Mouse (Mus musculus) kidney, adult 2 months (tissue): ENCODE data around the gene Sept10. TPM values are rescaled to one million over a fixed set of nuclear protein-coding genes. Genes with fewer than 3 reads are reported as not detected.

Source experiments
- DNase-seq: peaks from one replicate; pipeline ENCODE4 v3.0.0; 2021
- H3K27ac ChIP-seq: fragments of 200-500 bp; 2 replicates; pipeline ENCODE4 v1.5.1; 2012; ENCODE audit warnings: low read depth, low read length, control low read depth, inconsistent platforms; ENCODE audit not compliant: insufficient read depth
- H3K27me3 ChIP-seq: fragments of 200-500 bp; replicated peaks from 2 replicates; pipeline ENCODE4 v1.6.1; 2012; ENCODE audit warnings: mild to moderate bottlenecking, moderate library complexity, low read length, inconsistent platforms; ENCODE audit not compliant: control insufficient read depth, insufficient read depth
- H3K36me3 ChIP-seq: fragments of 200-500 bp; 2 replicates; pipeline ENCODE4 v1.6.1; 2012; ENCODE audit warnings: mild to moderate bottlenecking, moderate library complexity, low read length, inconsistent platforms; ENCODE audit not compliant: control insufficient read depth, insufficient read depth
- H3K4me1 ChIP-seq: fragments of 200-500 bp; 2 replicates; pipeline ENCODE4 v1.6.1; 2011; ENCODE audit warnings: low read length; ENCODE audit not compliant: control insufficient read depth, insufficient read depth
- H3K4me3 ChIP-seq: fragments of 200-500 bp; 2 replicates; pipeline ENCODE4 v1.5.1; 2011; ENCODE audit warnings: mild to moderate bottlenecking, low read depth, low read length, control low read depth; ENCODE audit not compliant: insufficient read depth
- CTCF ChIP-seq: fragments of 200-500 bp; conservative IDR thresholded peaks from 2 replicates; pipeline ENCODE4 v1.5.1; 2011; ENCODE audit warnings: low read depth, mild to moderate bottlenecking, control low read depth, low read length, moderate library complexity, mixed read lengths; ENCODE audit not compliant: insufficient read depth, insufficient read length
- POLR2A ChIP-seq: fragments of 200-500 bp; IDR thresholded peaks from one replicate; pipeline ENCODE4 v1.6.1; 2011; ENCODE audit warnings: low read depth, low read length, control low read depth
- WGBS: fragments of 180-500 bp; shearing (Covaris S2); methylation state at CpG from one replicate; pipeline ENCODE4 v1.1.7; 2018; 5-methylcytosine and 5-hydroxymethylcytosine counted together
- polyA plus RNA-seq: library from polyadenylated mRNA; depleted of rRNA; stranded (reverse); fragments of >200 nt; gene quantifications from 2 replicates; pipeline ENCODE4 v1.2.3, GENCODE M21; 2012

Gene Sept10
- polyA plus RNA-seq, 1 experiment, result 9.1 TPM

DNA sequence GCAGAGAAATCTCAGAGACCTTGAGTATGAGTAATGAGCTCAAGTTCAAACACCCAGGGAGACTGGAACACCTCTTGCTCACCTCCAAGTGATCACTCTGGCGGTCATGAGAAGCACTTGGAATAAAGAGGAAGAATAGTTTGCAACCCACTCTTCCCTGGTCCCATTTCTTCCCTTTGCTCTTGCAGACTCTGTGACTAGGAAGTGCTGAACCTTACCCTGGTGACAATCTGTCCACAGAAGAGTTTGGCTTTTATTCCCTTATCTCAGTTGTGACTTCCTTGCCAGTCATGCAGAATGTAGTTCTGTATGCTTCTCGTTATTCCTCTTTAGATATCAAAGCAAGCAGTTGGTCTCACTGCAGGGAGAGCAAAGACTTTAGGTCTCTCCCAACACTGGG is 30.3 kb upstream of the Sept10 start:
- 75% methylated on average over 2 of the region's 2 CpGs for WGBS
- no peaks in the 10 kb centered on the region for H3K4me1 ChIP-seq
- TF ChIP-seq CTCF (no peak), POLR2A (no peak)

DNA sequence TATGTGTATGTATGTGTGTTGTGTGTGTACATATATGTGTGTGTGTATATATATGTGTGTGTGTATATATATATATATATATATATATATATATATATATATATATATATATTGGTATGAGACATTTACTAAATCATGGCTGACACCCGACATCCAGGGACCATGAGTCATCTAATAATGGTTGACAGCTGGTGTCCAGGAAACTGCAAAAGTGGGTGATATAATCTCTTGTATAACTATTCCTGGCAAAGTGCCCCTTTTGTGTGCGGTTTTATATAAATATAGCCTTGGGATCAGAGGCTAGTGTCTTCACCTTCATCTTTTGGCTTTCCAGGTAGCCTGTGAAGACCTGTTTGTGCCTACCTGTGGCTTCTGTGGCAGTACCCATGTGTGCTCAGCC is 29.0 kb upstream of the Sept10 start:
- H3K27me3 ChIP-seq, result no peaks in the 10 kb centered on the region
- DNase-seq, result no peak
- no peaks in the 10 kb centered on the region for H3K36me3 ChIP-seq
- no peak overlapping the region for H3K27ac ChIP-seq
- H3K4me1 ChIP-seq, result no peaks in the 10 kb centered on the region
- WGBS, result 73% methylated on average over 2 of the region's 2 CpGs
- TF ChIP-seq CTCF (no peak), POLR2A (no peak)
- no peak overlapping the region for H3K4me3 ChIP-seq

More for the DNA sequence above, 30.3 kb upstream of the Sept10 start:
- DNase-seq, result no peak
- H3K36me3 ChIP-seq, result no peaks in the 10 kb centered on the region
- H3K27me3 ChIP-seq, result no peaks in the 10 kb centered on the region
- no peak overlapping the region for H3K27ac ChIP-seq
- H3K4me3 ChIP-seq, result no peak overlapping the region

DNA sequence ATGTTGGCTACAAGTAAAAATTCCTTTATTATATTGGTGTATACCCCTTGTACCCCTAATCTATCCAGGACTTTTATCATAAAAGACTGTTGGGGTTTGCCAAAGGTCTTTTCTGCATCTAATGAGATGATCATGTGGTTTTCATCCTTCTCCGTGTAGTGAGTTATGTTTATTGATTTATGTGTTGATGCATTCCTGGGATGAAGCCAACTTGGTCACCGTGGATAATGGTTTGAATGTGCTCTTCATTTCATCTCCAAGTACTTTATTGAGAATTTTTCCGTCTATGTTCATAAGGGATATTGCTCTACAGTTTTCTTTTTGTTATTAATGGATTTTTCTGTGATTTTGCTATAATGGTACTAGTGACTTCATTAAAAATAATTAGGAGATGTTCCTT is 27.9 kb upstream of the Sept10 start:
- 73% methylated on average over 3 of the region's 3 CpGs for WGBS
- TF ChIP-seq POLR2A (no peak), CTCF (no peak)

DNA sequence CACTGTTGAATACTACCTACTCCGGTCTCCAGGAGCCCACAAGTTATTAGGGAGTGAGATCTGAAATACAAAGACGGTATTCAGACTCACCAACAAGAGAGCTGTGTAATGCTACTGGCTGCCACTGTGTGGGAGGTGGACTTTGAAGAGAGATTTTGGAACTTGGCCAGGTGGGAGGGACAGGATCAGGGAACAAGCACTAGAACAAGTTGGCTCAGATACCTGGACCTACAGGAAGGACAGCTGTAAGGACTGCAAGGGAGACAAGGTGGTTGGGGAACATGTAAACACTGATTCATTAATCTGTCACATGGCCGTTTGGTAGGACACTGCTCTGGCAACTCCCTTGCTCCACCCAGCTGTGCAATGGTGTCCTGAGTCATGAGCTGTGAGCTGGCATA is 19.5 kb upstream of the Sept10 start:
- TF ChIP-seq POLR2A (no peak), CTCF (0 out of 2 replicates have a peak, but pooled peaks have one; percentile 9)
- H3K27ac ChIP-seq, result no peak overlapping the region
- DNase-seq, result peak; percentile 82
- H3K36me3 ChIP-seq, result no peaks in the 10 kb centered on the region
- no peak overlapping the region for H3K4me3 ChIP-seq
- H3K27me3 ChIP-seq, result no peaks in the 10 kb centered on the region
- WGBS, result 34% methylated on average over 3 of the region's 3 CpGs
- 0 out of 2 replicates have a peak, but pooled peaks cover 2% of the 10 kb centered on the region for H3K4me1 ChIP-seq

More for the DNA sequence above, 27.9 kb upstream of the Sept10 start:
- no peaks in the 10 kb centered on the region for H3K27me3 ChIP-seq
- H3K36me3 ChIP-seq, result no peaks in the 10 kb centered on the region
- no peak for DNase-seq
- H3K4me3 ChIP-seq, result no peak overlapping the region
- H3K27ac ChIP-seq, result no peak overlapping the region
- no peaks in the 10 kb centered on the region for H3K4me1 ChIP-seq

DNA sequence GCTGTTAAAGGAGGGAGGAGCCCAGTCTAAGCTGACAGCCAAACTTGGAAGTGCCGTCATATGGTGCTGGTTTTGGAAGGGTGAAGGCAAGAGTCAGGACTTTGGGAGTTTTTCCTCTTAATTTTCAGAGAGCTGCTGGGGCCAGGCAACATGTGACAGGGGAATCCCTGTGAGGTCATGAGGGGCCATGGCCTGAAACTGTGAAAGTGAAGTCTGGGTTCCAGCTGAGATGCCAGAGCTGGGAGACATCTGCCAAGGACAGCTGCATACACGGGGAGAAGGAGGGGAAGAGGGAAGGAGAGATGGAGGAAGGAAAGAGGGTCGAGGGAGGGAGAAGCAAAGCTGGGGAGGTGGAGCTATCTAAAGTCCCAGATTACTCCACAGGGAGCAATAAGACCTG is 16.1 kb upstream of the Sept10 start:
- TF ChIP-seq CTCF (no peak), POLR2A (no peak)
- Histone ChIP-seq H3K27ac (no peak overlapping the region), H3K4me3 (no peak overlapping the region), H3K4me1 (0 out of 2 replicates have a peak, but pooled peaks cover 2% of the 10 kb centered on the region), H3K27me3 (no peaks in the 10 kb centered on the region), H3K36me3 (no peaks in the 10 kb centered on the region)
- WGBS, result 47% methylated on average over 3 of the region's 3 CpGs
- DNase-seq, result no peak

DNA sequence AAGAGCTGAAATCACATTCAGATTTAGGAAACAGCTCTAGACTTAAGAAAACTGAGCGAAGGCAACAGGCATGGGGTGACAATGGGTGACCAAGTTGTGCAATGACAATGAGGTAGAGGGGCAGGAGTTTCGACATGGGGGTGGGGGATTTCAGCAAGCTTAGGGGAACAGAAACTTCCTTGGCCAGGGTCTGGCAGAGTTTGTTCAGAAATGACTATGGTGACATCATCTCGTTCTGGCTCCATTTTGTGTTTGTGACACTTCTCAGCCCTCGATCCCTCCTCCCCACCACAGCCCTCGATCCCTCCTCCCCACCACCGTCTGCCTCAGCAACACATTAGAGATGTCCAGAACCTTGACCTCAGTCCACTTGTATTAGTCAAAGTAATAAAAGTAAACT is 14.8 kb upstream of the Sept10 start:
- DNase-seq, result no peak
- WGBS, result 84% methylated on average over 6 of the region's 6 CpGs
- H3K4me3 ChIP-seq, result no peak overlapping the region
- no peak overlapping the region for H3K27ac ChIP-seq
- H3K4me1 ChIP-seq, result 0 out of 2 replicates have a peak, but pooled peaks cover 2% of the 10 kb centered on the region
- no peaks in the 10 kb centered on the region for H3K36me3 ChIP-seq
- H3K27me3 ChIP-seq, result no peaks in the 10 kb centered on the region
- no peak for TF ChIP-seq POLR2A
- no peak for TF ChIP-seq CTCF

DNA sequence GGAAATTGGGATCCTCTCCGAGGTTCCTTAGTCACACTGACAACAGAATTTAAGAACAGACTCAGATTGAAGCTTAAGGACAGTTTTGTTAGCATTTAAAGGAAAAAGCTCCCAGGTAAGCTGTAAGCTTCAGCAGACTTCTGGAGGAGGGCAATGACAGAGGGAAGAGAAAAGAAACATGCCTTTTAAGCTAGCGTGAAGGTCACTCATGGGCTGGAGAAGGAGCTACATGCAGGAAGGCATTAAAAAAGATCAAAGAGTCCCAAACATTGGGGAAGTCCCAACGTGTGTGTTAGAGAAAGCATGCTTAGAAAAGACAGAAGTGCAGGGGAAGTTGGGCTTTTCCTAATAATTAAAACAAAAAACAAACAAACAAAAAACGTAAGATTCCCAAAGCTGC is 14.2 kb upstream of the Sept10 start:
- Histone ChIP-seq H3K27me3 (no peaks in the 10 kb centered on the region), H3K27ac (no peak overlapping the region), H3K4me3 (no peak overlapping the region), H3K4me1 (0 out of 2 replicates have a peak, but pooled peaks cover 2% of the 10 kb centered on the region), H3K36me3 (no peaks in the 10 kb centered on the region)
- 44% methylated on average over 4 of the region's 4 CpGs for WGBS
- no peak for DNase-seq
- TF ChIP-seq POLR2A, result no peak
- TF ChIP-seq CTCF, result no peak
